Mouse (Mus musculus) kidney, adult 2 months (tissue): Measurements from ENCODE around the gene Atg16l2.

Source experiments
- CTCF ChIP-seq: fragments of 200-500 bp; conservative IDR thresholded peaks from 2 replicates; pipeline ENCODE4 v1.5.1; 2011; ENCODE audit warnings: low read depth, mild to moderate bottlenecking, control low read depth, low read length, moderate library complexity, mixed read lengths; ENCODE audit not compliant: insufficient read depth, insufficient read length
- POLR2A ChIP-seq: fragments of 200-500 bp; IDR thresholded peaks from one replicate; pipeline ENCODE4 v1.6.1; 2011; ENCODE audit warnings: low read depth, low read length, control low read depth

GRCm38 (mm10) chr7:101282721-101283120, 19.3 kb downstream of the Atg16l2 start:
- TF ChIP-seq CTCF (no peak), POLR2A (no peak)
